Mouse (Mus musculus) kidney, adult 2 months (tissue): Measurements from ENCODE around the gene Vmn1r225.

Experiments
- CTCF ChIP-seq: fragments of 200-500 bp; conservative IDR thresholded peaks from 2 replicates; pipeline ENCODE4 v1.5.1; 2011; ENCODE audit warnings: low read depth, mild to moderate bottlenecking, control low read depth, low read length, moderate library complexity, mixed read lengths; ENCODE audit not compliant: insufficient read depth, insufficient read length
- POLR2A ChIP-seq: fragments of 200-500 bp; IDR thresholded peaks from one replicate; pipeline ENCODE4 v1.6.1; 2011; ENCODE audit warnings: low read depth, low read length, control low read depth

DNA sequence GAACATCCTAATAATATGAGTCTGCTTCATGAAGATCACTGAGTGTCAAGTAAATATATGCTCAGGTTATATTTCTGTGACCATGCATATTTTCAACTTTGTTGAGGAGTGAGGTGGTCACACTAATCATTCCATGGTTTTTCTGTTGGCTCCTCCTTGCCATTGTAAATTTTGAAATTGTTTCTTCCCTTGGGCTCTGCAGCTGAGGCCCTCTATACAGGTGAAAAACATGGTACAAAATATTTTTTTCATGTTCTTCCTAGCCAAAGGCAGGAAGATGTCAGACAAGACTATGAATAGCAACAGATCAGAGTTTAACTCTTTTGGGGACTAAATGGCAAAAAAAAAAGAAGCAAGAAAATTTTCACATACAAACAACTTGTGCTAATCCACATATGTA lies 16.7 kb upstream of the Vmn1r225 start, which contains the start of gene Vmn2r108:
- no peak for TF ChIP-seq POLR2A
- no peak for TF ChIP-seq CTCF
